Mouse (Mus musculus): ENCODE measurements around the gene Gm38655. TPM values are rescaled to one million over a fixed set of nuclear protein-coding genes. Genes with fewer than 3 reads are reported as not detected.

The Gm38655 gene
- not detected for total RNA-seq (2021)
- long read RNA-seq, experiment 1 = 0 reads
- long read RNA-seq, experiment 2 = 0 reads

GRCm38 (mm10) chr17:25175411-25175810 lies at the start of gene Gm38655:
Gm38655 (minus strand) TSS chr17:25175471.
- DNase-seq = no peak

GRCm38 (mm10) chr17:25224586-25225222 lies 49.4 kb upstream of the Gm38655 start:
- DNase-seq = no peak

- DNase-seq = no peak
Measured at GRCm38 (mm10) chr17:25222951-25223601, 47.8 kb upstream of the Gm38655 start.

- peak; percentile 15 for DNase-seq
Measured at GRCm38 (mm10) chr17:25222504-25222940, 47.3 kb upstream of the Gm38655 start.

DNA sequence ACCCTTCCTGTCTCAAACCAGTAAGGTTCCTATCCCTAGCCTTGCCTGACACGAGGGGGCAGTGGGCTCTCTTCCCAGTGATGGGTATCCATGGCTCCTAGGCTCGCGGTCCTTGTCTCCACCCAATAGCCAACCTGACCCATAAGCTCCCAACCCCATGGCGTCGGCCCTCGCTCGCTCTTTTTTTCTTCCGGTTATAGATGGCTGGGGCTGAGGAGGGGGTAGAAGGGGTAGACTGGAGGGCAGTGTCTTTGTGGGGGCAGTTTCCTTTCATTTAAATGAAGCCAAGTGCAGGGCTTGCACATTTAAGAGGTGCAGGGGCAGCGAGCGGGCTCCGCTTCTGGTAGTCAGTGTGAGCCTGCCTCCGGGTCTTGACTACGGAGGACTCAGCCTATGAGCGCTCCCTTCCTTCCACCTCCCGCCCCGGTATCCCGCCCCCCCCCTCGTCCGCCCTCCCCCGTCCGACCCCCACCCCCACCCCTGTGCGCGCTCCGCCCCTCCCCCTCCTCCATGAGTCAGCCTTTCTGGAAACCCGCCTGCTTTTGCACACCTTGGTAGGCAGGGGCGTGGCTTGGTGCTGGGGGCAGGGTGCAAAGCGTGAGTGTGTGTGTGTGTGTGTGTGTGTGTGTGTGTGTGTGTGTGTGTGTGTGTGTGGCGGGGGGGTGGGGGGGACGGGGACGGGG lies 46.7 kb upstream of the Gm38655 start:
- DNase-seq = peak; percentile 79

- DNase-seq = no peak
Measured at GRCm38 (mm10) chr17:25220746-25221145, 45.5 kb upstream of the Gm38655 start.

DNA sequence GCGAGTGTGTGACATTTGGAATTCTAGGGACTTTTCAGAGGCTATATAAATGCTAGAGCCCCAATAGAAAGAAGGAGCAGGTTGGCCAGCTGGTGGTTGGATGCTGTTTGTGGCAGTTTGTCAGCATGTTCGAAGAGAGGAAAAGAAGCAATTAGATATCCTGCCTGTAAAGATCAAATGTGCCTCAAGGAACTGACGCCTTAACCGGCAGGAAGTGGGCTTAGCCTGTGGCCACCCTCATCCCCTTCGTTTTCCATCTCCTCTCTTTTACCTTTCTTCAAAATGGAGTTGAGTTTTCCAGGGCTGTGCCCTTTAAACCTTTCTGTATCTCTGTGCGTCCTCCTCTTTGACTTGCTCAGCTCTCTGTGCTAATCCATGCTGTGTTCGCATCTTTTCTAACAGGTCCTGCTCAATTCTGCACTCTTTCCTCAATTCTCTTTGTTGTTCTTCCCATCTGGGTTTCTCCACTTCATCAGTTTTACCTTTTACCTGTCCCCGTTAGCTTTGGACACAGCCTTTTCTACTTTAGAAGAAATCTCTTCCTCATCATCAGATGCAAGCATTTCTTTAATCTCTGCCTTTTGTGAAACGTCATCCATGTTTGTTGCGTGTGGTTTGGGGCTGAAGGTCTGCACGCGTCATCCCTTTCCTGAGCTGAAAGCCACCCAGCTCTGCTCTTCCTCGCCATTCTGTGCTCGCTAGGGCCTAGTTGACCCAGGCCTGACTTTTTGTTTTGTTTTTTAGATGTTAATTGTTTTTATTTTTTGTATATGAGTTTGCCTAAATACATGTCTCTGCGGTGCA lies 44.4 kb upstream of the Gm38655 start:
- DNase-seq = no peak

DNA sequence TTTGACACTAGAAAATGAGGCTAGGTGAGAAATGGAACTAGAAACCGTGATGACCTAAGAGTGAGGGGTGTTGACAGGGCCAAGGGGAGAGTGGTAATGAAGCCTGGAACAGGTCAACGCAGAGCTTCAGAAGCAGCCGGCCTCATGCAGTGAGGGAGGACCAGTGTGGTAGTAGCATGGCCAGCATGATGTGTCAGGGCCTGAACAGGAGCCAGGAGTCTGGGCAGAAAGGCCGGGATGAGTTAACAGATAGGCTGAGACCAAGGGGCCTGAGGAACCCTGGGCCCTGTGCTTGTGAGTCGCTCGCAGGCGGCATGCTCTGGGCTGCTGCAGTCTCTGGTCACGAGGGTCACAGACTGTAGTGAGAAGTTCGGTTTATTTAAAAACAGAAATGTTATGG lies 43.7 kb upstream of the Gm38655 start:
- DNase-seq = no peak

- DNase-seq = no peak
Measured at GRCm38 (mm10) chr17:25215431-25215830, 40.2 kb upstream of the Gm38655 start.

- no peak for DNase-seq
Measured at GRCm38 (mm10) chr17:25211705-25212104, 36.4 kb upstream of the Gm38655 start.

GRCm38 (mm10) chr17:25210680-25211466 lies 35.6 kb upstream of the Gm38655 start:
- peak; percentile 15 for DNase-seq

DNA sequence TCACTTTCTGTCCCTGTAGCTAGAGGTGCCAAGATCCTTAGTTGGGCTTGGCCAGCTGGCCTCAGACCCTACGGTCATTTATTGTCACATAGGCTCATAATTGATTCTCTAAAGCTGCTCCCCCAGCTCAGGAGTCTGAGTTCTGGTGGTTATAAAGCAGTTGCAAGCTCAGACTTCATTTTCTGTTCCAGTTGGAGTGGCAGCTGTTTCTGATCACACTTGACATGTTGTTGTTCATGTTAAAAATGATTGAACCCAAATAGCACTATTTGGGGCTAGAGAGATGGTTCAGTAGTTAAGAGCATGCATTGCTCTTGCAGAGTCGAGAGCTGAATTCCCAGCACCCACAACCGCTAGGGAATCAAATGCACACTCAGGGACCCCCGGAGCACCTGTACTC lies 34.7 kb upstream of the Gm38655 start:
- DNase-seq = no peak

DNA sequence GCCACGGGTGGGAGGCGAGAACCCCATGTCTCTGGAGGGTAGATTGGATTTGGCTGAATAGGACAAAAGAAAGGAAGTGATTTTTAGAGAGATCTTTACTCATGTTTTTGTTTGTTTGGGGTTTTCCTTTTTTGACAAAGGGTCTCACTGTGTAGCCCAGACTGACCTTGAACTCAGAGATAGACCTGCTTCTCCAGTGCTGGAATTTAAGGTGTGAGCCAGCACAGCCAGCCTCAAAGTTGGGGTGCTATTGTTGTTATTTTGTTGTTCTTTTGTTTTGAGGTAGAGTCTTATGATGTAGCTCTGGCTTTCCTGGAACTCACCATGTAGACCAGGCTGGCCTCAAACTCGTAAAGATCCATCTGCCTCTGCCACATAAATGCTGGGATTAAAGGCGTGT lies 27.1 kb upstream of the Gm38655 start:
- DNase-seq = no peak

DNA sequence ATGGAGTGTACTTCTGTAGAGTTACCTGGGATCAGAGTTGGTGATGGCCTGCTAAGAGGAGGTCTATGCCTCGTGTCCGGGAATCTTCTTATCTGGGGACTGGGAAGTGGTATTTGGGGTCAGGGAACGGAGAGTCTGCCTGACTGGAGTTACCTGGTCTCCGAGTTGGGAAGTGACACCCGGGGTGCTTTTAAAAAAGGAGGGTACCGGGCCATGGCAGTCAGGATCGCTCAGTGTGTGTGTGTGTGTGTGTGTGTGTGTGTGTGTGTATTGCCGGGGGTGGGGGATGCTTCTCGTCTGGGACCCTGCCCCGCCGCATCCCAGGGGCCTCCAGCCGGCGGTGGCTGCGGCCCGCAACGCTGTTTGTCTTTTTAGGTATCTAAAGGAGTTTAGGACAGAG lies 13.8 kb upstream of the Gm38655 start:
- no peak for DNase-seq

DNA sequence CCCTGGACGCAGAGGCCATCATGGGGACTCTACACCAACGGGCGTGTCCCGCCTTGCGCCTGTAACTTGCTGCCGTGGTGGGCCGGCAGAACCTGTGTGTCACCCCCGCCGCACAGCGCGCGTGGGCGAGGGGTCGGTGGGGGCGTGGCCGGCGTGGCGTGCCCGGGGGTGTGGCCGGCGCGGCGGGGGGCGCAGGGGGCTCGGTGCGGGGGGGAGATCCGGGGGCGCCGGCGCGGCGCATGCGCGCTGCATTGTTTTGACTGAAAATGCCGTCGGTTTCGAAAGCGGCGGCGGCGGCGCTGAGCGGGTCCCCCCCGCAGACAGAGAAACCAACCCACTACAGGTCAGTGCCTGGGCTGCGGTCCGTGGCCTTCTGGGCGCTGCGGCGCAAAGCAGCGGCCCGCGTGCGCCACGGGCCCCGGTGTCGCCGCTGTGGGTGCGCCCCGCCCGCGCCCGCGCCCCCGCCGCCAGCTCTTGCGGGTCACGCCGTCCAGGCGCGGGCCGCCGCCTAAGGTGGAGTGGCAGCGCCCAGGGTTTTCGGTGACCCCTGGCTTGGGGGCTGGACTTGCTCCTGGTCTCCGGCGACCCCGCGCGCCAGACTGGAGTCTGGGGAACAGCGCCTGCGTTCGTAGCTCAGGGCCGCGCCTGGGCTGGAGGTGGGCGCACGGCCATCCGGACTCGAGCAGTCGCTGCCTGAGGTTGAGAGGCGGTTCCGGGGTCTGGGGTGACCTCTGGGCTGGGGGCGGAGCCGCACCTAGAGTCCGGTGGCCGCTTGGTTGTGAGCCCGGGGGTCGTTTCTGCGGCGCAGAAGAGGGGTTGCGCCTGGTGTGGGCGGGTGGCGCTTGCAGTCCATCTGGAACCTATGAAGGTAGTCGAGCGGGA lies 13.1 kb upstream of the Gm38655 start, which contains the start of gene Unkl:
Unkl (plus strand) TSS at position 248 of the 882 bp plus-strand sequence.
- DNase-seq = peak; percentile 89

GRCm38 (mm10) chr17:25187784-25188149 lies 12.5 kb upstream of the Gm38655 start:
- peak; percentile 17 for DNase-seq

GRCm38 (mm10) chr17:25184961-25185360 lies 9.7 kb upstream of the Gm38655 start:
- no peak for DNase-seq

DNA sequence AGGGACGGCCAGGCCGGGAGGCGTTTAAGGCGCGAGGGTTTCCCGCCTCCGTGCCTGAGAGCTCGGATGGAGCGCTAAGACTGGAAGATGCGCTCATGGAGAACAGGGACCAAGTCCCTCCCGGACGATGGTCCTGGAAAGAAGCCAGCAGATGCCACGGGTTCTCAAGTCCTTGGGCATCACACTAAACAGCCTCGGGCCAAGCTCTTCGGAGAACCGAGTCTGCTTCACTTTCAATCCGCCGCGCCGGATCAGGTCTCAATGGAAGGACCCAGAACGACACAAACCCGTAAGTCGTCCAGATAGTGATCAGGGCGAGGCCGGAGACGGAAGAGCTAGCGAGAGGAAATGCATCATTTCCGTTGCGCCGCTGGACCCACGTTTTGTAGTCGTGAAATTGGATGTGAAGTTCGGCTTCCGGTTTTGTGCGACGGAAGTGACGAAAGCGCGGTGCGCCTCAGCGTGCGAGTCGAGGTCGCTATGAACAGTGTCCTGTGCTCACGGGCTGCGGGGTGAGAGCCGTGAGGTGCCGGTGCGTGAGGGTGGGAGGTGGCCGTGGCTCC lies 8.9 kb upstream of the Gm38655 start, which contains the start of gene BC003965:
BC003965 (plus strand) TSS at position 426 of the 563 bp plus-strand sequence.
- peak; percentile 98 for DNase-seq

GRCm38 (mm10) chr17:25183232-25183631 lies 8.0 kb upstream of the Gm38655 start:
- no peak for DNase-seq

DNA sequence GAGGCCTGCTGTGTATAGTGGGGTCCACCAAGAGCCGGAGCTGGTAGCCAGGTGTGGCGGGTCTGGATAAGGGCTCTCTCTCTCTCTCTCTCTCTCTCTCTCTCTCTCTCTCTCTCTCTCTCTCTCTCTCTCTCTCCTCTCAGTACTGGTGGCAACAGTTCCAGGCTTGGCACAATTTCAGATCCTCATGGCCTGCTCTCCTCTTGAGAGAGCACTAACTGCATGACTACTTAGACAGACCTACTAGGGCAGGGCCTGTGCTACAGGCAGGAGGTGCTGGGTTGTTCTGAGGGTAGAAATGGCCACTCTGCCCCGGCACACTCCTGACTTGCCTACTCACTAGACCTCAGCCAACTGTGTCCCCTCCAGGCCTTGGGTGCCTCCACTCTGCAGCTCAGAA lies 2.7 kb downstream of the Gm38655 start:
- DNase-seq = no peak

All from adrenal gland, postnatal 10 days (tissue).